Mouse (Mus musculus): ENCODE data around the gene 1700125H20Rik. TPM values are rescaled to one million over a fixed set of nuclear protein-coding genes. Genes with fewer than 3 reads are reported as not detected.
"Not testable (repeated sequence)": the region's sequence is repeated elsewhere in the genome, so short reads cannot be mapped to it uniquely, and the experiment has no call there.

1700125H20Rik gene
- total RNA-seq (2021), result not detected
- long read RNA-seq, experiment 1, result 0 reads
- long read RNA-seq, experiment 2, result 0 reads

GRCm38 (mm10) chr11:85170058-85170740 lies at the start of gene 1700125H20Rik:
Gene 1700125H20Rik, plus strand, starts transcription at chr11:85170404.
- intact Hi-C loops (cut with DNase I; ENCODE audit: low total_unique reads), result loop anchor here (2.0 kb wide), 1 partner anchor 91 kb away; no protein-coding TSS in a partner anchor
- DNase-seq, result peak; percentile 92

- intact Hi-C loops (cut with DNase I; ENCODE audit: low total_unique reads), result no loop called here
- DNase-seq, result no peak
Measured at GRCm38 (mm10) chr11:85122073-85122472, 48.1 kb upstream of the 1700125H20Rik start.

GRCm38 (mm10) chr11:85123267-85123992 lies 46.8 kb upstream of the 1700125H20Rik start:
- DNase-seq, result no peak
- intact Hi-C loops (cut with DNase I; ENCODE audit: low total_unique reads), result no loop called here

- intact Hi-C loops (cut with DNase I; ENCODE audit: low total_unique reads), result no loop called here
- DNase-seq, result no peak
Measured at GRCm38 (mm10) chr11:85126257-85127102, 43.7 kb upstream of the 1700125H20Rik start.

GRCm38 (mm10) chr11:85128883-85129282 lies 41.3 kb upstream of the 1700125H20Rik start:
- intact Hi-C loops (cut with DNase I; ENCODE audit: low total_unique reads), result no loop called here
- DNase-seq, result no peak

GRCm38 (mm10) chr11:85131542-85131941 lies 38.7 kb upstream of the 1700125H20Rik start:
- intact Hi-C loops (cut with DNase I; ENCODE audit: low total_unique reads), result no loop called here
- no peak for DNase-seq

- DNase-seq, result no peak
- intact Hi-C loops (cut with DNase I; ENCODE audit: low total_unique reads), result no loop called here
Measured at GRCm38 (mm10) chr11:85138776-85139474, 31.3 kb upstream of the 1700125H20Rik start.

GRCm38 (mm10) chr11:85139581-85140540 lies 30.3 kb upstream of the 1700125H20Rik start, which contains the start of gene Usp32:
Gene Usp32, minus strand, starts transcription at chr11:85140161.
- intact Hi-C loops (cut with DNase I; ENCODE audit: low total_unique reads), result no loop called here
- DNase-seq, result peak; percentile 97

GRCm38 (mm10) chr11:85152256-85152930 lies 17.8 kb upstream of the 1700125H20Rik start:
- no peak for DNase-seq
- intact Hi-C loops (cut with DNase I; ENCODE audit: low total_unique reads), result no loop called here

GRCm38 (mm10) chr11:85157301-85157700 lies 12.9 kb upstream of the 1700125H20Rik start:
- no peak for DNase-seq
- intact Hi-C loops (cut with DNase I; ENCODE audit: low total_unique reads), result no loop called here

- DNase-seq; intact Hi-C loops (cut with DNase I; ENCODE audit: low total_unique reads): not testable (repeated sequence)
Measured at GRCm38 (mm10) chr11:85163014-85163413, 7.2 kb upstream of the 1700125H20Rik start.

GRCm38 (mm10) chr11:85164371-85164770 lies 5.8 kb upstream of the 1700125H20Rik start:
- intact Hi-C loops (cut with DNase I; ENCODE audit: low total_unique reads), result no loop called here

GRCm38 (mm10) chr11:85167503-85167902 lies 2.7 kb upstream of the 1700125H20Rik start:
- intact Hi-C loops (cut with DNase I; ENCODE audit: low total_unique reads), result no loop called here

More at GRCm38 (mm10) chr11:85164371-85164770, 5.8 kb upstream of the 1700125H20Rik start:
- no peak for DNase-seq

GRCm38 (mm10) chr11:85170833-85171232 lies 629 bp downstream of the 1700125H20Rik start:
- intact Hi-C loops (cut with DNase I; ENCODE audit: low total_unique reads), result loop anchor here (2.0 kb wide), 1 partner anchor 90 kb away; no protein-coding TSS in a partner anchor
- no peak for DNase-seq

More at GRCm38 (mm10) chr11:85167503-85167902, 2.7 kb upstream of the 1700125H20Rik start:
- DNase-seq, result no peak

GRCm38 (mm10) chr11:85175941-85176340 lies 5.7 kb downstream of the 1700125H20Rik start:
- DNase-seq, result no peak
- intact Hi-C loops (cut with DNase I; ENCODE audit: low total_unique reads), result no loop called here

- intact Hi-C loops (cut with DNase I; ENCODE audit: low total_unique reads), result no loop called here
- no peak for DNase-seq
Measured at GRCm38 (mm10) chr11:85177761-85178160, 7.6 kb downstream of the 1700125H20Rik start.

GRCm38 (mm10) chr11:85178413-85178812 lies 8.2 kb downstream of the 1700125H20Rik start:
- intact Hi-C loops (cut with DNase I; ENCODE audit: low total_unique reads), result no loop called here
- no peak for DNase-seq
